Mouse (Mus musculus) stomach, postnatal 0 days (tissue): ENCODE data around the gene Use1. TPM values are rescaled to one million over a fixed set of nuclear protein-coding genes. Genes with fewer than 3 reads are reported as not detected.
A peak's percentile ranks its signal among the peaks of the same experiment; 100 is the strongest.

Source experiments
- ATAC-seq: fragments of 200-750 bp; cut with Nextera tagmentation; 2 replicates; pipeline ENCODE4 v1.8.0; 2017; ENCODE audit not compliant: low FRiP score, low TSS enrichment
- DNase-seq: peaks from one replicate; pipeline ENCODE4 v3.0.0-alpha.2; 2016; ENCODE audit warnings: low spot score
- H3K27ac ChIP-seq: fragments of 300-500 bp; sonication (generic); replicated peaks from 2 replicates; pipeline ENCODE4 v1.5.1; 2014; ENCODE audit warnings: mild to moderate bottlenecking, control low read depth
- H3K27me3 ChIP-seq: fragments of 300-500 bp; sonication (generic); 2 replicates; pipeline ENCODE4 v1.6.1; 2014; ENCODE audit warnings: low read length; ENCODE audit not compliant: control insufficient read depth, insufficient read depth
- H3K36me3 ChIP-seq: fragments of 300-500 bp; sonication (generic); 2 replicates; pipeline ENCODE4 v1.6.1; 2014; ENCODE audit warnings: low read length, mixed read lengths; ENCODE audit not compliant: control insufficient read depth, insufficient read depth
- H3K4me1 ChIP-seq: fragments of 300-500 bp; sonication (generic); replicated peaks from 2 replicates; pipeline ENCODE4 v1.6.1; 2014; ENCODE audit warnings: antibody characterized with exemption; ENCODE audit not compliant: control insufficient read depth, insufficient read depth
- H3K4me2 ChIP-seq: fragments of 300-500 bp; sonication (generic); replicated peaks from 2 replicates; pipeline ENCODE4 v1.6.1; 2014; ENCODE audit warnings: low read depth, mild to moderate bottlenecking, control low read depth, moderate library complexity
- H3K4me3 ChIP-seq: fragments of 300-500 bp; sonication (generic); 2 replicates; pipeline ENCODE4 v1.5.1; 2014; ENCODE audit warnings: low read depth, low read length, control low read depth
- H3K9ac ChIP-seq: fragments of 300-500 bp; sonication (generic); 2 replicates; pipeline ENCODE4 v1.6.1; 2014; ENCODE audit warnings: mild to moderate bottlenecking, low read length, control low read depth, mixed read lengths
- H3K9me3 ChIP-seq: fragments of 300-500 bp; sonication (generic); 2 replicates; pipeline ENCODE4 v1.6.1; 2016; ENCODE audit warnings: low read length; ENCODE audit not compliant: control insufficient read depth
- CTCF ChIP-seq: IDR thresholded peaks from 2 replicates; pipeline ENCODE4 v1.5.1; 2016; ENCODE audit warnings: antibody characterized with exemption, low read depth, mild to moderate bottlenecking, moderate library complexity
- EP300 ChIP-seq: optimal IDR thresholded peaks from 2 replicates; pipeline ENCODE3; 2016; ENCODE audit warnings: antibody characterized with exemption
- WGBS: fragments of 180-500 bp; shearing (Covaris S2); extraction: QIAGEN DNeasy Blood & Tissue Kit; methylation state at CpG from one replicate; pipeline ENCODE4 v1.1.7; 2014; 5-methylcytosine and 5-hydroxymethylcytosine counted together
- polyA plus RNA-seq: library from polyadenylated mRNA; unstranded; fragments of >200 nt; fragmentation: Nextera tagmentation; extraction: Ambion mirVana; gene quantifications from 2 replicates; pipeline ENCODE4 v1.2.1, GENCODE M21; 2015

Use1 gene
- polyA plus RNA-seq, 1 experiment from 2014 or later: 97.1 TPM

DNA sequence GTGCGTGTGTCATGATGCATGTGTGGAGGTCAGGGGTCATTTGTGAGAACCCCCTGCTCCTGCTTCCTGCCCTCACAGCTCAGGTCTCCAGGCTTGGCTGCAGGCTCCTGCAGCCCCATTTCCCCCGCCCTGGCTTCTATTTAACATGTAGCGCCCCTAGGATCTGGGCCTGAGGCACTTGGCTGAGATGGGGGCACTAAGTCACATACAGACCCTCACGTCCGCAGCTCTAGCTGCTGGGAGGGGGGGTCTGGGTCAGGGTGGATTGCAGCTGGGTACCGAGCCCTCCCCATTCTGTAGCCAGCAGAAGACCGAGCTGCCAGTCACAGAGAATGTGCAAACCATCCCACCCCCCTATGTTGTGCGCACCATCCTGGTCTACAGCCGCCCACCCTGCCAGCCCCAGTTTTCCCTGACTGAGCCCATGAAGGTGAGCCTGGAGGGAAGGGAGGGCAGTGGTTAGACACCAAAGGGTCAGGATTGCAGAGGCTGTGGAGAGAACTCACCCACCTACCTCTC is 35.9 kb downstream of the Use1 start:
- H3K9me3 ChIP-seq: no peaks in the 10 kb centered on the region
- H3K4me1 ChIP-seq: peaks cover 13% of the 10 kb centered on the region
- no peak for DNase-seq
- no peaks in the 10 kb centered on the region for H3K27me3 ChIP-seq
- H3K4me3 ChIP-seq: no peak overlapping the region
- peaks cover 6% of the 10 kb centered on the region; the same call in 1 of the 2 replicates for H3K36me3 ChIP-seq
- TF ChIP-seq EP300 (no peak), CTCF (no peak)
- H3K27ac ChIP-seq: no peak overlapping the region
- no peak for ATAC-seq
- no peak overlapping the region for H3K4me2 ChIP-seq
- 84% methylated on average over 9 of the region's 9 CpGs for WGBS
- H3K9ac ChIP-seq: no peak overlapping the region

GRCm38 (mm10) chr8:71403107-71403885 is 36.6 kb downstream of the Use1 start:
- DNase-seq: no peak
- Histone ChIP-seq H3K27ac (no peak overlapping the region), H3K9ac (no peak overlapping the region), H3K4me2 (no peak overlapping the region), H3K4me1 (peaks cover 11% of the 10 kb centered on the region), H3K27me3 (no peaks in the 10 kb centered on the region), H3K9me3 (no peaks in the 10 kb centered on the region), H3K4me3 (no peak overlapping the region), H3K36me3 (peaks cover 5% of the 10 kb centered on the region; the same call in 1 of the 2 replicates)
- 62% methylated on average over 6 of the region's 6 CpGs for WGBS
- no peak for TF ChIP-seq EP300
- TF ChIP-seq CTCF: no peak
- ATAC-seq: no peak

- H3K4me2 ChIP-seq: no peak overlapping the region
- no peak overlapping the region for H3K4me3 ChIP-seq
- no peak overlapping the region for H3K9ac ChIP-seq
- H3K27me3 ChIP-seq: no peaks in the 10 kb centered on the region
- H3K9me3 ChIP-seq: no peaks in the 10 kb centered on the region
- DNase-seq (no peak), ATAC-seq (no peak)
- peaks cover 11% of the 10 kb centered on the region for H3K4me1 ChIP-seq
- no peak overlapping the region for H3K27ac ChIP-seq
- WGBS: 87% methylated on average over 8 of the region's 8 CpGs
- TF ChIP-seq CTCF: no peak
- TF ChIP-seq EP300: no peak
- peaks cover 2% of the 10 kb centered on the region; the same call in 1 of the 2 replicates for H3K36me3 ChIP-seq
Observed at GRCm38 (mm10) chr8:71404011-71404410, 37.4 kb downstream of the Use1 start.

DNA sequence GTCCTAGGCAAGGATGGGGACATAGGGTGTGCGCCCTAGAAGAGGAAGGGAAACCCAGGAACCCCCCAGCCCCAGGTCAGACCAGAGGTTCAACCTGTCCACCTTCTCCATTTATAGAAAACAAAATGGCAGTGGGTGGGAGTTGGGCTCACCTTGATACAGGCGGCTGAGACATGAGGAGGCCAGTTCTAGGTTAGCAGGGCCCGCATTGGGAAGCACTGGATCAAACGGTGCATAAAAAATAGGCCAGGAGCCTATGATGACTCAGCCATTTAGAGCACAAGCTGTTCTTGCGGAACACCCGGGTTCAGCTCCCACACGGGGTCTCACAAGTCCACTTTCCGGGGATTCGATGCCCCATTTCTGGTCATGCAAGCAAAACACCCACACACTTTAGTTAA is 38.3 kb downstream of the Use1 start:
- Histone ChIP-seq H3K27ac (no peak overlapping the region), H3K4me2 (no peak overlapping the region; the same call in 1 of the 2 replicates), H3K9me3 (no peaks in the 10 kb centered on the region), H3K4me3 (no peak overlapping the region), H3K9ac (no peak overlapping the region), H3K4me1 (peaks cover 11% of the 10 kb centered on the region), H3K27me3 (no peaks in the 10 kb centered on the region), H3K36me3 (peaks cover 3% of the 10 kb centered on the region)
- DNase-seq (no peak), ATAC-seq (no peak)
- WGBS: 81% methylated on average over 9 of the region's 9 CpGs
- TF ChIP-seq EP300: no peak
- TF ChIP-seq CTCF: no peak

GRCm38 (mm10) chr8:71405401-71406098 is 38.9 kb downstream of the Use1 start, which contains the start of gene Ankle1:
TSS of gene Ankle1 (plus strand) at chr8:71406010.
- 0 out of 2 replicates have a peak within 1 kb of the TSS, but pooled peaks have one; percentile 18 for H3K27ac ChIP-seq

More at GRCm38 (mm10) chr8:71405401-71406098, 38.9 kb downstream of the Use1 start, which contains the start of gene Ankle1:
- H3K36me3 ChIP-seq: peaks cover 3% of the 10 kb centered on the region
- H3K27me3 ChIP-seq: no peaks in the 10 kb centered on the region
- TF ChIP-seq CTCF (peak; percentile 80), EP300 (no peak)
- H3K4me1 ChIP-seq: peaks cover 11% of the 10 kb centered on the region
- ATAC-seq: peak; percentile 93
- peak within 1 kb of the TSS; percentile 92 for H3K4me2 ChIP-seq
- peak within 1 kb of the TSS; percentile 50 for H3K9ac ChIP-seq
- DNase-seq: peak; percentile 97
- 11% methylated on average over 33 of the region's 33 CpGs for WGBS
- peak within 1 kb of the TSS; percentile 58 for H3K4me3 ChIP-seq
- H3K9me3 ChIP-seq: no peaks in the 10 kb centered on the region
